Mouse (Mus musculus) forebrain, embryonic 11.5 days (tissue): ENCODE results near the gene Zfp869. TPM values are rescaled to one million over a fixed set of nuclear protein-coding genes. Genes with fewer than 3 reads are reported as not detected.
A peak's percentile ranks its signal among the peaks of the same experiment; 100 is the strongest.
"Not testable (repeated sequence)": the region's sequence is repeated elsewhere in the genome, so short reads cannot be mapped to it uniquely, and the experiment has no call there.

Experiments
- ATAC-seq: fragments of 200-750 bp; cut with Nextera tagmentation; replicated peaks from 2 replicates; pipeline ENCODE4 v1.8.0; 2017; ENCODE audit warnings: moderate TSS enrichment; ENCODE audit not compliant: low FRiP score
- DNase-seq: peaks from one replicate; pipeline ENCODE4 v3.0.0-alpha.2; 2017; ENCODE audit warnings: low spot score
- H3K27ac ChIP-seq: fragments of 300-500 bp; sonication (generic); 2 replicates; pipeline ENCODE4 v1.5.1; 2014; ENCODE audit warnings: low read depth, low read length
- H3K27me3 ChIP-seq: fragments of 300-500 bp; sonication (generic); 2 replicates; pipeline ENCODE4 v1.6.1; 2014; ENCODE audit warnings: mild to moderate bottlenecking, low read length, mixed read lengths; ENCODE audit not compliant: control insufficient read depth, insufficient read depth
- H3K36me3 ChIP-seq: fragments of 300-500 bp; sonication (generic); 2 replicates; pipeline ENCODE4 v1.6.1; 2014; ENCODE audit warnings: mild to moderate bottlenecking, low read length, moderate library complexity, mixed read lengths; ENCODE audit not compliant: control insufficient read depth, insufficient read depth
- H3K4me1 ChIP-seq: fragments of 300-500 bp; sonication (generic); replicated peaks from 2 replicates; pipeline ENCODE4 v1.6.1; 2014; ENCODE audit warnings: low read length, mixed read lengths; ENCODE audit not compliant: control insufficient read depth, insufficient read depth
- H3K4me2 ChIP-seq: fragments of 300-500 bp; sonication (generic); 2 replicates; pipeline ENCODE4 v1.6.1; 2014; ENCODE audit warnings: low read depth, mild to moderate bottlenecking, low read length, moderate library complexity, mixed read lengths; ENCODE audit not compliant: severe bottlenecking
- H3K4me3 ChIP-seq: fragments of 300-500 bp; sonication (generic); 2 replicates; pipeline ENCODE4 v1.5.1; 2014; ENCODE audit warnings: low read depth, low read length
- H3K9ac ChIP-seq: fragments of 300-500 bp; sonication (generic); 2 replicates; pipeline ENCODE4 v1.6.1; 2014; ENCODE audit warnings: low read length
- H3K9me3 ChIP-seq: fragments of 300-500 bp; sonication (generic); 2 replicates; pipeline ENCODE4 v1.6.1; 2016; ENCODE audit warnings: low read length, mixed read lengths; ENCODE audit not compliant: control insufficient read depth
- WGBS: fragments of 180-500 bp; shearing (Covaris S2); extraction: QIAGEN DNeasy Blood & Tissue Kit; methylation state at CpG from one replicate; pipeline ENCODE4 v1.1.7; 2014; 5-methylcytosine and 5-hydroxymethylcytosine counted together
- polyA plus RNA-seq: library from polyadenylated mRNA; unstranded; fragments of >200 nt; fragmentation: Nextera tagmentation; extraction: Ambion mirVana; gene quantifications from 2 replicates; pipeline ENCODE4 v1.2.1, GENCODE M21; 2014

The Zfp869 gene
- 31.6 and 37.8 TPM in 2 replicates for polyA plus RNA-seq

- H3K36me3 ChIP-seq = peaks cover 33% of the 10 kb centered on the region
- not testable (repeated sequence) for H3K27ac ChIP-seq, H3K4me1 ChIP-seq, ATAC-seq, H3K4me3 ChIP-seq, H3K9me3 ChIP-seq, H3K4me2 ChIP-seq, H3K9ac ChIP-seq, H3K27me3 ChIP-seq, DNase-seq
- 95% methylated on average over 10 of the region's 10 CpGs for WGBS
Measured at GRCm38 (mm10) chr8:69710624-69711023, at the start of gene Zfp869. Gene Zfp869, minus strand, starts transcription at chr8:69710724.

DNA sequence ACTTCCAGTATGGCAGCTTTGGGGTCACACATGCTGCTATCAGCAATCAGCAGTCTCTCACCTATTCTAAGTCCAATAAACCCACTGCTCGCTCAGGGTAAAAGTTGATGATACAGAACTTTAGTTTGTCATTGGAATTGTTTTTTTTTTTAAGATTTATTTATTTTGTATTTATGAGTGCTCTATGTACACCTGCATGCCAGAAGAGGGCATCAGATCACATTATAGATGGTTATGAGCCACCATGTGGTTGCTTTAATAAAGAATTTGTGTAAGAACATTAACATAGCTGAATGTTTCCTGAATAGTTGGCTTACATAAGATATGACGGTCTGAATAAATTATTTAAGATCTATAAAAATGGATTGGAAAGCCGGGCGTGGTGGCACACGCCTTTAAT is 47.8 kb upstream of the Zfp869 start:
- DNase-seq (no peak), ATAC-seq (no peak)
- Histone ChIP-seq H3K36me3 (peaks cover 7% of the 10 kb centered on the region), H3K4me2 (no peak overlapping the region), H3K27me3 (no peaks in the 10 kb centered on the region), H3K9me3 (no peaks in the 10 kb centered on the region), H3K4me1 (no peaks in the 10 kb centered on the region), H3K27ac (no peak overlapping the region), H3K4me3 (no peak overlapping the region), H3K9ac (no peak overlapping the region)
- 96% methylated on average over 5 of the region's 5 CpGs for WGBS

DNA sequence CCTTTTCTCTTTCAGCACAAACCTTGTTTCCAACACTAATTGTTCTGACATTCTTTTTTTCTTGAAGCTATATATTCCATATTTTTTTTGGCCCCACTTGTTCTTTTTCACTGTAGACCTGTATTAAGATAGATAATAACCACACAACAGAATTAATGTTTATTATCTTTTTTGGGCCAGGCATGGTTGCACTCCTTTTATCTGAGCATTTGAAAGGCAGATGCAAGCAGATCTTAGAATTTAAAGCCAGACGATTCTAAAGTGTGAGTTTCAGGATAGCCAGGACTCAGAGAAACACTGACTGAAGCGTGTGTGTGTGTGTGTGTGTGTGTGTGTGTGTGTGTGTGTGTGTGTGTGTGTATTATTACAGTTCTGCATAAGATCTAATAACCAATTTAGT is 41.9 kb upstream of the Zfp869 start:
- Histone ChIP-seq H3K9ac (no peak overlapping the region), H3K36me3 (no peaks in the 10 kb centered on the region; the same call in 1 of the 2 replicates), H3K9me3 (no peaks in the 10 kb centered on the region), H3K4me1 (0 out of 2 replicates have a peak, but pooled peaks cover 2% of the 10 kb centered on the region), H3K27me3 (no peaks in the 10 kb centered on the region), H3K4me3 (no peak overlapping the region), H3K4me2 (no peak overlapping the region), H3K27ac (no peak overlapping the region)
- no peak for DNase-seq
- ATAC-seq = no peak
- 83% methylated on average over 2 of the region's 2 CpGs for WGBS

DNA sequence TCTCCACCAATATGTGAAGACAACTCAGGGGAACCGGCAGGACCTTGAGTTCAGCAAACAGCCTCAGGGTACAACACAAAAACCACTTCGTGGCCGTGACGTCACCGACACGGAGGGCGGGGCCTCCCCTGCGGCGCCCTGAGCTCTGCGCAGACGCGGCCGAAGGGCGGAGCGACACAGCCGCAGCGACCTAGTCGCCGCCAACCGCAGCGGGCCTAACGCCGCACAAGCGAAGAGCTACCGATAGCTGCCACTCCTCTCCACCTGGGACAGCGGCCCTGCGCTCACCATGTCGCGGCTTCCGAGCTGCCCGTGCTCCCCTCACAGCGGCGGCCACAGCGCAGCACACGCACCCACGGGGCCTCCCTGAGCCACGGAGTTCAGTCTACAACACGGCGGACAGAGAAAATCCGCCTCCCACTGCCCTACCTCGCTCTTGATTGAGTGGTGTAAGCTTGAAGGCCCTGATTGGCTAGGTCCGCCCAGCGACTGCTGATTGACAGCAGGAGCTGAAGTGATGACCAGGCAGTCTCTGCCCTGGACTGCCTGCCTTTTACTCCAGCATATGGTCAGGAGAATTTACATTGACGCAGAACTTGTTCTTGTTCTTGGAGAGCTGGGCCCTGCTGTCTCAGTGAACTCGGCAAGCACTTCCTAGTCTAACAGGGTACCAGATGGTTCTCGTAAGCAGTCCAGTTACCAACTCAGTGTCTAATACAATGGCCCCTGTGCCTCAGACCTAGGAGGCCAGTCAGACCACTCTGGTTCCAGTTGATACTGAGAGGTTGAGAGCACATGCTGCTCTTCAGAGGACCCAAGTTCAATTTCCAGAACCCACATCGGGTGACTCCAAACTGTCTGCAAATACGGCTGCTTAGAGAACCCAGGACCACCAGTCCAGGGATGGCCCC is 39.3 kb upstream of the Zfp869 start, which contains the start of gene Zfp963:
TSS of gene Zfp963 (minus strand) at position 427 of the 911 bp plus-strand sequence.
- Histone ChIP-seq H3K4me2 (peak within 1 kb of the TSS; percentile 49), H3K27me3 (no peaks in the 10 kb centered on the region), H3K4me3 (peak within 1 kb of the TSS; percentile 68), H3K9ac (peak within 1 kb of the TSS; percentile 90), H3K27ac (peak within 1 kb of the TSS; percentile 96), H3K9me3 (no peaks in the 10 kb centered on the region), H3K4me1 (0 out of 2 replicates have a peak, but pooled peaks cover 2% of the 10 kb centered on the region), H3K36me3 (no peaks in the 10 kb centered on the region)
- 3% methylated on average over 48 of the region's 48 CpGs for WGBS
- ATAC-seq (peak; percentile 98), DNase-seq (peak; percentile 96)

DNA sequence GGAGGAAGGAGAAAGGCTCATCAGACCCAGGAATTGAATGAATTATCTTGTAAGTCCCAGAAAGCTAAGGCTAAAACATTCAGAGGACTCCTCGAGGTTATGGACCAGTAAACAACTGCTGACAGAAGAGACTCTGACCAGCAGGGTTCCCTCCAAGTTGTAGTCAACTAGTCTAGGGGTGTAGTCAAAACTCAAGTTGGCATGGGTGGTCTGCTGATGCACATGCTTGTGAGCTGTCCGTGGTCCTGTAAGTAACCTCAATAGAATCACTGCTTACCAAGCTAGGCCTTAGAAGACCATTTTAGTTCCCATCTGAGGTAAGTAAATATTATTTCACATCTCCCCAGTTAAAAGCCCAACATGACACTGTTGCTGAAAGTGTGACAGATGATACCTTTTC is 30.7 kb upstream of the Zfp869 start:
- ATAC-seq = no peak
- Histone ChIP-seq H3K4me3 (no peak overlapping the region), H3K27me3 (no peaks in the 10 kb centered on the region), H3K9ac (no peak overlapping the region), H3K9me3 (no peaks in the 10 kb centered on the region), H3K36me3 (no peaks in the 10 kb centered on the region), H3K4me1 (no peaks in the 10 kb centered on the region), H3K4me2 (no peak overlapping the region), H3K27ac (no peak overlapping the region)
- no peak for DNase-seq
- 85% methylated on average over 2 of the region's 2 CpGs for WGBS

DNA sequence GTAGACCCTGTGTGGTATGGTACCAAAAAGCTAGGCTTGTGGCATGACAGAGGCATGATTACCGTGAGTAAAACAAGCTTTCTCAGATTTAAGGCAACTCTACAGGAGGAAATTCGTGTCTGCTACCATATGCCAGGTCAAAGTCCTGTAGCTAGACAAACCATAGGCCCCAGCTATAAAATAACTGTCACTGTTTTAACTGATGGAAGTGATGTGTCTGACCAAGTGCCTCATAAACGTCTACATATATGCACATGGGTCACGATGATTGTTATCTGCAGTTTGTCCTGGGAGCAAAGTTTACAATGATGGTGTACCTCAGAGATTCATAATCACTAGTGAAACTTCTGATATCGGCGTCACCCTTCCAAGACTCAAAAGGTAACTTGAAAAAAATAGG is 30.2 kb upstream of the Zfp869 start:
- no peaks in the 10 kb centered on the region for H3K4me1 ChIP-seq
- H3K27me3 ChIP-seq = no peaks in the 10 kb centered on the region
- H3K9ac ChIP-seq = no peak overlapping the region
- WGBS = 90% methylated on average over 6 of the region's 6 CpGs
- no peaks in the 10 kb centered on the region for H3K36me3 ChIP-seq
- DNase-seq = no peak
- no peak overlapping the region for H3K4me2 ChIP-seq
- H3K9me3 ChIP-seq = no peaks in the 10 kb centered on the region
- no peak overlapping the region for H3K4me3 ChIP-seq
- no peak for ATAC-seq
- no peak overlapping the region for H3K27ac ChIP-seq

DNA sequence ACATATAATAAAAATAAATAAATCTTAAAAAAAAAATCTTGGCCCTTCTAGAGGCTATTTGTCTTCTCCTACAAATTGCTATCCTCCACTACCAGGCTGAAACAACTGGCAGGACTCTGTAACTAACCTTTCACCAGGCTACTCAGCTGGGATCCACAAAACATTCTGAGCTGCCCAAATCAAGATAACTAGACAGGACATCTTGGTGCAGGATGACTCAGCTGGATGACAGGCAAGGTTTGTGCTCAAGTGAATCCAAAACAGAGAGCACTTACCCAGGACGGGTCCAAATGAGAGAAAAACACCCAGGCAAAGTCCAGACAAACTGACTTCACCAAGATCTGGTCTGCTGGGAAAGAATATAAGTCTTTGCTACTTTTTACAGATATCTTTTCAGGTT is 25.0 kb upstream of the Zfp869 start:
- DNase-seq = no peak
- H3K9me3 ChIP-seq = no peaks in the 10 kb centered on the region
- no peak overlapping the region for H3K9ac ChIP-seq
- WGBS = 78% methylated on average over 1 of the region's 1 CpGs
- ATAC-seq = no peak
- no peaks in the 10 kb centered on the region for H3K27me3 ChIP-seq
- no peaks in the 10 kb centered on the region for H3K4me1 ChIP-seq
- H3K27ac ChIP-seq = no peak overlapping the region
- no peaks in the 10 kb centered on the region for H3K36me3 ChIP-seq
- H3K4me2 ChIP-seq = no peak overlapping the region
- H3K4me3 ChIP-seq = no peak overlapping the region

- H3K27ac ChIP-seq = 0 out of 2 replicates have a peak overlapping the region, but pooled peaks have one; percentile 31
- peak overlapping the region; percentile 21; the same call in 1 of the 2 replicates for H3K4me3 ChIP-seq
- DNase-seq (no peak), ATAC-seq (peak; percentile 26)
- H3K9ac ChIP-seq = peak overlapping the region; percentile 33; the same call in 1 of the 2 replicates
- no peaks in the 10 kb centered on the region for H3K9me3 ChIP-seq
- H3K36me3 ChIP-seq = no peaks in the 10 kb centered on the region
- peaks cover 5% of the 10 kb centered on the region for H3K4me1 ChIP-seq
- H3K27me3 ChIP-seq = no peaks in the 10 kb centered on the region
- WGBS = 48% methylated on average over 5 of the region's 5 CpGs
- H3K4me2 ChIP-seq = peak overlapping the region; percentile 47; the same call in 1 of the 2 replicates
Measured at GRCm38 (mm10) chr8:69717232-69717580, 6.7 kb upstream of the Zfp869 start.
